Mouse (Mus musculus): Measurements from ENCODE around the gene Lrfn3.

DNA sequence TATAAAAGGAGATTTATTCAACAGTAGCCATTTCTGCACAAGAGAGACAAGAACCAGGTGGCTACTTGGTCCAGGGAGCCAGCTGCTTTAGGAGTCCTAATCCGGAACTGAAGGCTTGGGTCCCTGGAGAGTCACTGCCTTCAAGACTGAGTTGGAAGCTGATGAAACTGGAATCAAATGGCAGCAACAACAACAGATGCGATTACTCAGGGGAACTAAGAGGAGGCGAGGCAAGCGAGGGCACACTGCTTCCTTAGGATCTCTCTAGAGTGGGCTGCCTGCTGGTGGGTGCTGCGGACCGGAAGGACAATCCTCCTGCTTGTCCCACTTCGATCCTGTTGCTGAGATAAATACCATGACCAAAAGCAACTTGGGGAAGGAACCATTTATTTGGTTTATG is 37.1 kb upstream of the Lrfn3 start:
- TF ChIP-seq CTCF (IDR thresholded peaks at IDR 0.05; ENCODE audit: low read depth) (no peak), EP300 (IDR thresholded peaks at IDR 0.05; ENCODE audit: low read depth) (no peak)

All from liver, embryonic 14.5 days (tissue).